Mouse (Mus musculus) lung, adult 2 months (tissue): ENCODE results near the gene Foxs1.

Experiments
- CTCF ChIP-seq: fragments of 200-500 bp; IDR thresholded peaks from 2 replicates; pipeline ENCODE4 v1.5.1; 2011; ENCODE audit warnings: mild to moderate bottlenecking, low read length, control low read depth; ENCODE audit not compliant: insufficient read depth
- POLR2A ChIP-seq: fragments of 200-500 bp; IDR thresholded peaks from 2 replicates; pipeline ENCODE4 v1.6.1; 2011; ENCODE audit warnings: low read depth, mild to moderate bottlenecking, control low read depth, low read length, borderline replicate concordance; ENCODE audit errors: extremely low read depth

GRCm38 (mm10) chr2:152915453-152915852 is 17.6 kb downstream of the Foxs1 start:
- no peak for TF ChIP-seq CTCF
- TF ChIP-seq POLR2A = no peak
